Comparison of ENCODE assay signal across 18 mouse cellular contexts in genomic region chr3:137995486-137995885, GRCm38 (mm10).
"Had no signal": no experiment of that assay in that cellular context is flagged by ENCODE, and none has a peak within 500 bp of the region (broad histone marks: within the 10 kb centered on the region; RNA-seq: fewer than 3 reads in every experiment).

No protein-coding gene starts in this region.

- H3K4me2 ChIP-seq: kidney, embryonic 15.5 days; liver, embryonic 13.5 days; midbrain, embryonic 12.5 days; neural tube, embryonic 13.5 days; stomach, embryonic 15.5 days had no signal

- H3K9me3 ChIP-seq: kidney, embryonic 15.5 days; liver, embryonic 13.5 days; midbrain, embryonic 12.5 days; neural tube, embryonic 13.5 days; stomach, embryonic 15.5 days had no signal

- ATAC-seq: midbrain, embryonic 16.5 days had no signal

- H3K4me1 ChIP-seq: stomach, embryonic 15.5 days had no signal

- H3K9ac ChIP-seq: kidney, embryonic 15.5 days; liver, embryonic 13.5 days; midbrain, embryonic 12.5 days; neural tube, embryonic 13.5 days; stomach, embryonic 15.5 days had no signal

- DNase-seq: kidney, postnatal 10 days; kidney, postnatal 36 days; layer of hippocampus, postnatal 36 days; liver, embryonic 13.5 days; lung, adult 2 months; lung, postnatal 14 days; lung, postnatal 4 days; retina, postnatal 1 day; right cerebral cortex, postnatal 25 days; spleen, adult 18-20 months; thymus, postnatal 36 days had no signal

- H3K36me3 ChIP-seq: kidney, embryonic 15.5 days; liver, embryonic 13.5 days; midbrain, embryonic 12.5 days; neural tube, embryonic 13.5 days; stomach, embryonic 15.5 days had no signal

- H3K27me3 ChIP-seq: kidney, embryonic 15.5 days; liver, embryonic 13.5 days; midbrain, embryonic 12.5 days; neural tube, embryonic 13.5 days; stomach, embryonic 15.5 days had no signal

- H3K4me3 ChIP-seq: kidney, embryonic 15.5 days; left cerebral cortex, adult 2 months; liver, embryonic 13.5 days; midbrain, embryonic 12.5 days; myocyte; neural tube, embryonic 13.5 days; stomach, embryonic 15.5 days had no signal

- H3K27ac ChIP-seq: kidney, embryonic 15.5 days; left cerebral cortex, adult 2 months; liver, embryonic 13.5 days; midbrain, embryonic 12.5 days; neural tube, embryonic 13.5 days; stomach, embryonic 15.5 days had no signal
